Mouse (Mus musculus): Measurements from ENCODE around the gene Atg7. TPM values are rescaled to one million over a fixed set of nuclear protein-coding genes. Genes with fewer than 3 reads are reported as not detected.

Atg7 gene
- polyA plus RNA-seq, 1 experiment from 2014 or later, result 10.9 TPM

GRCm38 (mm10) chr6:114712242-114713050, 69.5 kb downstream of the Atg7 start:
- TF ChIP-seq EP300 (IDR thresholded peaks at IDR 0.05; ENCODE audit: low read depth), result no peak
- no peak for TF ChIP-seq CTCF (IDR thresholded peaks at IDR 0.05; ENCODE audit: low read depth)
- Histone ChIP-seq H3K9ac (replicated peaks) (no peak overlapping the region), H3K4me2 (ENCODE audit: low read depth, low read length) (no peak overlapping the region), H3K4me3 (ENCODE audit: low read depth, low read length) (no peak overlapping the region), H3K27ac (ENCODE audit: low read depth) (no peak overlapping the region), H3K27me3 (ENCODE audit: insufficient read depth, low read length) (no peaks in the 10 kb centered on the region), H3K9me3 (ENCODE audit: low read length) (no peaks in the 10 kb centered on the region), H3K36me3 (replicated peaks; ENCODE audit: insufficient read depth, low read length) (peaks cover 8% of the 10 kb centered on the region; the same call in 1 of the 2 replicates), H3K4me1 (ENCODE audit: insufficient read depth) (no peaks in the 10 kb centered on the region)
- 44% methylated on average over 4 of the region's 4 CpGs for WGBS (ENCODE audit: insufficient replicate concordance)
- ATAC-seq (no peak), DNase-seq (no peak)

- Histone ChIP-seq H3K27ac (ENCODE audit: low read depth) (no peak overlapping the region), H3K4me2 (ENCODE audit: low read depth, low read length) (no peak overlapping the region), H3K36me3 (replicated peaks; ENCODE audit: insufficient read depth, low read length) (peaks cover 8% of the 10 kb centered on the region; the same call in 1 of the 2 replicates), H3K4me3 (ENCODE audit: low read depth, low read length) (no peak overlapping the region), H3K4me1 (ENCODE audit: insufficient read depth) (no peaks in the 10 kb centered on the region), H3K9me3 (ENCODE audit: low read length) (no peaks in the 10 kb centered on the region), H3K9ac (replicated peaks) (no peak overlapping the region), H3K27me3 (ENCODE audit: insufficient read depth, low read length) (no peaks in the 10 kb centered on the region)
- ATAC-seq, result no peak
- TF ChIP-seq CTCF (IDR thresholded peaks at IDR 0.05; ENCODE audit: low read depth), result no peak
- no peak for TF ChIP-seq EP300 (IDR thresholded peaks at IDR 0.05; ENCODE audit: low read depth)
- no peak for DNase-seq
- 77% methylated on average over 3 of the region's 3 CpGs for WGBS (ENCODE audit: insufficient replicate concordance)
Observed at GRCm38 (mm10) chr6:114713538-114713937, 70.6 kb downstream of the Atg7 start.

DNA sequence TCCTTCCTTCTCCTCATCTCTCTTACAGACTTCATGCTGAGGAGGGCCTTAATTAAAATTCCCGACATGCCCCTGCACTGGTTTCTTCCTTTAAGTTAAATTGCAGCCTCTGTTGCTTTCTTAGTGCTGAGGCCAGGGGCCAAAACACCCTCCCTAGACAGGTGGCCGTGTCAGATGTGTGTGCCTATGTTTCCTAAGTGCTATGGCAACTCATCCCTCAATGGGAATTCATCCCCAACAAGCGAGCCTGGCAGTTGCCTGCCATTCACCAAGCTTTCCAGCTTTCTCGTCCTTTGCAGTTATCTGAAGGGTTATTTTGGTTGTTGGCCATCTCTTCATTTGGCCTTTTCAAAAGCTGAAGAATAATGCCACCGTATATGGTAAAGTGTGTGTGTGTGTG, 71.8 kb downstream of the Atg7 start:
- DNase-seq (no peak), ATAC-seq (no peak)
- Histone ChIP-seq H3K27ac (ENCODE audit: low read depth) (no peak overlapping the region), H3K36me3 (replicated peaks; ENCODE audit: insufficient read depth, low read length) (peaks cover 8% of the 10 kb centered on the region; the same call in 1 of the 2 replicates), H3K4me1 (ENCODE audit: insufficient read depth) (no peaks in the 10 kb centered on the region), H3K27me3 (ENCODE audit: insufficient read depth, low read length) (no peaks in the 10 kb centered on the region), H3K4me3 (ENCODE audit: low read depth, low read length) (no peak overlapping the region), H3K9me3 (ENCODE audit: low read length) (no peaks in the 10 kb centered on the region), H3K9ac (replicated peaks) (no peak overlapping the region), H3K4me2 (ENCODE audit: low read depth, low read length) (no peak overlapping the region)
- WGBS (ENCODE audit: insufficient replicate concordance), result 66% methylated on average over 5 of the region's 5 CpGs
- TF ChIP-seq CTCF (IDR thresholded peaks at IDR 0.05; ENCODE audit: low read depth) (no peak), EP300 (IDR thresholded peaks at IDR 0.05; ENCODE audit: low read depth) (no peak)

DNA sequence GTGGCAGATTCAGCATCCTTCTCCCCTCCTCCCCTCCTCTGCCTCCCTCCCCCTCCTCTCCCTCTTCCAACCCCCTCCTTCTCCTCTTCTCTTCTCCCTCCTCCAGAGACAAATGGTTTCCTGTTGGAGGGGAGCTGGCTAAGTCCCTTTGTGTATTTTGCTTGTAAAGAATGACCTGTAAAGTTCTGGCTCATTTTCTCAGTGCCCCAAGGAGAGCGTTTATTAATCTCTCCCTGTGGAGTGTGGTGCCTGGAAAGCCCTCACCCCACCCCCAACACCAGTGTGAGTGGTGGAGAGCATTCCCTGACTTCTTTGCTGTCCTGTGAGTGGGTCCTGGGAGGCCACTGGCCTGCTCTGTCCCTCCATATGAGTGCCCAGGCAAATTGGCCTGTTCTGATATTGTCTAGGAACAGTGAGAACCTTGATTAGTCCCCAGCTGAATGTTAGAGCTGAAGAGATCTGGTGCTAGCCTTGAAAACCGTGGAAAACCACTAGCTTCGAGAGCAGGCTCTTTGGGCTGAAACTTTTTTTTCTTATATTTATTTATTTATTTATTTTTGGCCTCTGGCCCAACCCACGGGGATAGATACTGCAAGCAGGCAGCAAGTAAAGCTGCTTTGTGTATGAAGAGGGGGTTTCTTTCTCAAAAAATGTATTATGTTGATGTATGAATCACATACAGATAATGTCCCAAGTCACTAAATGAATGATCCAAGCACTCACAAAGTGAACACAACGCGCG, 72.6 kb downstream of the Atg7 start:
- Histone ChIP-seq H3K4me2 (ENCODE audit: low read depth, low read length) (no peak overlapping the region), H3K9ac (replicated peaks) (no peak overlapping the region), H3K4me3 (ENCODE audit: low read depth, low read length) (no peak overlapping the region), H3K9me3 (ENCODE audit: low read length) (no peaks in the 10 kb centered on the region), H3K27ac (ENCODE audit: low read depth) (no peak overlapping the region), H3K27me3 (ENCODE audit: insufficient read depth, low read length) (no peaks in the 10 kb centered on the region), H3K36me3 (replicated peaks; ENCODE audit: insufficient read depth, low read length) (peaks cover 7% of the 10 kb centered on the region; the same call in 1 of the 2 replicates), H3K4me1 (ENCODE audit: insufficient read depth) (no peaks in the 10 kb centered on the region)
- TF ChIP-seq EP300 (IDR thresholded peaks at IDR 0.05; ENCODE audit: low read depth) (no peak), CTCF (IDR thresholded peaks at IDR 0.05; ENCODE audit: low read depth) (no peak)
- 71% methylated on average over 7 of the region's 7 CpGs for WGBS (ENCODE audit: insufficient replicate concordance)
- ATAC-seq (no peak), DNase-seq (no peak)

DNA sequence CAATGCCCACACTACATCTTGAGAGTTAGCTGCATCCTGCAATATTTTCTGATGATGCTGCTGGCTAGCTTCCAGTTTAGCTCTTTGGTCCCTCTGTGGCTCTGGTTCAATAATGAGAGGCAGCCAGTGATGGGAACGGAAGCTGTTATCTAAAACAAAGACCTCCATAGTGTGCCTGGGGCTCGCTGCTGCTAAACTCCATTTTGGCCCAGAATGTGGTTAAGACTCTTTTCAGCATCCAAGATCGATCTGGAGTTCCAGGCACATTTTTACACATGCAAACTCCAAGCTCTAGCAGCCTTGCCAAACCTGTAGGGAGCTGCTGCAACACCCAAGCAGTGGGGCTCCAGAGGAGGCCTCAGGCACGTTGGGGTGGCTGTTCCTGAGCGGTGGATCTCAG, 76.2 kb downstream of the Atg7 start:
- Histone ChIP-seq H3K4me2 (ENCODE audit: low read depth, low read length) (no peak overlapping the region), H3K4me3 (ENCODE audit: low read depth, low read length) (no peak overlapping the region), H3K36me3 (replicated peaks; ENCODE audit: insufficient read depth, low read length) (no peaks in the 10 kb centered on the region; the same call in 1 of the 2 replicates), H3K9me3 (ENCODE audit: low read length) (no peaks in the 10 kb centered on the region), H3K27me3 (ENCODE audit: insufficient read depth, low read length) (no peaks in the 10 kb centered on the region), H3K4me1 (ENCODE audit: insufficient read depth) (no peaks in the 10 kb centered on the region), H3K9ac (replicated peaks) (no peak overlapping the region), H3K27ac (ENCODE audit: low read depth) (no peak overlapping the region)
- ATAC-seq (no peak), DNase-seq (no peak)
- TF ChIP-seq EP300 (IDR thresholded peaks at IDR 0.05; ENCODE audit: low read depth) (no peak), CTCF (IDR thresholded peaks at IDR 0.05; ENCODE audit: low read depth) (no peak)
- WGBS (ENCODE audit: insufficient replicate concordance), result 61% methylated on average over 5 of the region's 5 CpGs

GRCm38 (mm10) chr6:114719665-114720064, 76.8 kb downstream of the Atg7 start:
- Histone ChIP-seq H3K4me2 (ENCODE audit: low read depth, low read length) (no peak overlapping the region), H3K9ac (replicated peaks) (no peak overlapping the region), H3K4me1 (ENCODE audit: insufficient read depth) (no peaks in the 10 kb centered on the region), H3K27ac (ENCODE audit: low read depth) (no peak overlapping the region), H3K9me3 (ENCODE audit: low read length) (no peaks in the 10 kb centered on the region), H3K4me3 (ENCODE audit: low read depth, low read length) (no peak overlapping the region), H3K27me3 (ENCODE audit: insufficient read depth, low read length) (no peaks in the 10 kb centered on the region), H3K36me3 (replicated peaks; ENCODE audit: insufficient read depth, low read length) (no peaks in the 10 kb centered on the region; the same call in 1 of the 2 replicates)
- DNase-seq (no peak), ATAC-seq (no peak)
- WGBS (ENCODE audit: insufficient replicate concordance), result 66% methylated on average over 8 of the region's 8 CpGs
- no peak for TF ChIP-seq CTCF (IDR thresholded peaks at IDR 0.05; ENCODE audit: low read depth)
